Mouse (Mus musculus): ENCODE measurements around the gene Pigf.

Pigf gene

DNA sequence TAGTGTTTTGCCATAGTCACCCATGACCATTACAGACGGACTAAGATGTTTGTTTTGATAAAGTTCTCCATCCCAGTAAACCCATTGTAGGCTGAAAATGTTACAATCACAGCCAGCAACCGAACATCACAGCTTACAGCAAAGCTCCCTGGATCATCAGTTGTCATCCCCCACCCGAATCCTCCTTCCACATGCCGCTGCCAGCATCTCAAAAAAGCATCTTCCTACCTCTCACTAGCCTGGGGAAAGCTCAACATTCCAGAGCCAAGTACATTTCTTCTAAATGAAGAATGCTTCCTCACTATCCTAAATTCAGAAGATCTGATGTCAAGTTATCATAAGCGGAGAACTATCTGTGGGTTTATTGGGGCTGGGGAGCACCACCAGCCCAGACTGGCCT lies 13.3 kb upstream of the Pigf start:
- intact Hi-C loops (cut with DNase I): loop anchor here (5.0 kb wide), 1 partner anchor 534 kb away; no protein-coding TSS in a partner anchor

DNA sequence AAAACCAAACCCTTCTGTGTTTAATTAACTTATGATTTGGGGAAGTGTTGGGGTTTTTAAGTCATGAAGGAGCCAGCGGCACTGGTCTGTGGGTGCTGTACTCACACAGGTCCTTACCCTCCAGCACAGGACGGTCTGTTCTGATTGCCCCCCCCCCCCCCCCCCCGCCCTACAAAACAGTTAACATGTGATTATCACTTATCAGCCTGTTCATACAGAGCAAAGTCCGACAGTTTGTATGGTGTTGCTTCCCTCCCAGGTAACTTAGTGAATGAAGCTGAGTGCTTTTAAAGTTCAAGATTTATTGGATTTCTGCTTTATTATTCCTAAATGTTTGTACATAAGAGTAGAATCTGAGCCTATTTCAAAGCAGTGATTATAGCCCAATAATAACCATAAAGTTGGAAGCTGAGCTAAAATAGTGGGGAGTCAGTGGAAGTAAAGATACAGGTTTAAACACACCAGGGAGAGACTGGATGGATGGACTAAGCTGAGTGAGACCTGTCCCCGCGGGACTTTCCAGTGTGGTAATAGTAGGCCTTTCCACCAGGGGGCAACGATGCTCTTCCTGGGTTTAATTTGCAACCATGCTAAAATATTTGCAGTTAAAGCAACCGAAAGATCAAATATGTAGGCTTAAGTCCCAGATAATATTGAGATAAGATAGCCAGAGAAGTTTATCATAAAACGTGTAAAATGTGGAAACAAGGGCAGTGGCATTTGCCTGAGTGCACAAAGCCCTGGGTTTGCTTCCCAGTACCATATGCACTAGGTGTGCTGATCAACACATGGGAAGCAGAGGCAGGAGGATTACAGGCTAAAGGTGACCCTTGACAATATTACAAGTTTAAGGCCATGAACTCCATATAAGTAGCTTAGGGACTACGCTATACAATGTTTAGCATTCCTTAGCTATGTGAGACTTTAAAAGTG lies 11.2 kb upstream of the Pigf start:
- intact Hi-C loops (cut with DNase I): loop anchor here (2.0 to 5.0 kb wide), 2 partner anchors 212 to 536 kb away; no protein-coding TSS in a partner anchor

DNA sequence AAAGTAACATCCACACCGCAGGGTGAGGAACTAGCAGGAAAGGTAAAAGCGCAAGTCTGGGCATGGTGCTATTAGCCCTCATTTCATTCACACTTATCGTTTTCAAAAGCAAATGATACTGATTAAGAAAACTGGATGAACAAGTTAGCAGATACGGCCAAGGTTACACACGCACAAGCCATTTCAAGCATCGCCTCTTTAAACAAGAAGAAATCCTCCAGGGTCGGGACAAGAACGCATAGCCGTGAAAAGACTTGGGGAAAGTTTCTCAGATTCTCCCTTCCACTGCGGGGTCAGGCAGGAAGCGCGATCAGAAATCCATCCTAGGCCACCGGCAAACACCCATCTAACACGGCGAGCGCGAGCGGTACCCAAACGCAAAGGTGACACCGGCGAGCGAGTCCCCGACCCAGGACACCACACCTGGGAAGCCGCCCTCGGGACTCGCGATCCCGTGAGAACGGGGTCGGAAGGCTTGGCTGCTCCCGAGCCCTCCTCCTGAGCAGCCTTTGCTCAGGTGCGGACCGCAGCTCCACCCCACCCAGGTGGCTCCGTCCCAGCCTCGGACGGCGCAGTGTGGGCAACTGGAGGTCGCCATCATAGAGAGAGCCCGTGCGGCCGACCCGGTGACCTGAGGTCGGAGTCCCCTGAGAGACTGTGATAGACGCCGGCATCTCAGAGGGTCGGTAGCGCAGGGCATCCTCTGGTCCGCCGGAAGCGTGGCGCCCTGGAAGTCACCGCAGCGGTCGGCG lies 539 bp downstream of the Pigf start:
- intact Hi-C loops (cut with DNase I): loop anchor here (5.0 kb wide), 1 partner anchor 52 kb away; no protein-coding TSS in a partner anchor

DNA sequence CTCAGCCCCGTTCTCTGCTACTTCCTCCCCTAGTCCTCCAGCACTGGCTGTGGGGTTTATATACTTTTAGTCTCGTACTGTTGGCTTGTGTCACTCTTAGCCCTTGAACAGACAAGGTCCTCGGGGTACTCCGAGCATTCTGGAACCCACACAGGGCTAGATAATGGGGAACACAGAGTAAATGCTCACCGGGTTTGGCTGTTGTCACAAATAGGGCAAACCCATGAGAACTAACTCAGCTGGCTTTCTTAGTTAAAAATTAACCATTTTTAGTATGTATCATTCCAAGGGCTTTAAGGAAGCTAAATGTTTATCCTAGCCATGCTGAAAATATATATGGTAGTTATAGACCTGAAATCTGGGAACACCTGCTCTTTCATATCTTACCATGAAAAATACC lies 5.5 kb downstream of the Pigf start:
- intact Hi-C loops (cut with DNase I): loop anchor here (5.0 kb wide), 1 partner anchor 47 kb away; no protein-coding TSS in a partner anchor

GRCm38 (mm10) chr17:87011301-87012019 lies 13.7 kb downstream of the Pigf start:
- intact Hi-C loops (cut with DNase I): no loop called here

- intact Hi-C loops (cut with DNase I): no loop called here
Measured at GRCm38 (mm10) chr17:87008950-87009349, 16.3 kb downstream of the Pigf start.

- intact Hi-C loops (cut with DNase I): no loop called here
Measured at GRCm38 (mm10) chr17:86997323-86997722, 27.9 kb downstream of the Pigf start.

GRCm38 (mm10) chr17:86991306-86991705 lies 33.9 kb downstream of the Pigf start:
- intact Hi-C loops (cut with DNase I): no loop called here

- intact Hi-C loops (cut with DNase I): no loop called here
Measured at GRCm38 (mm10) chr17:86988601-86989184, 36.5 kb downstream of the Pigf start.

DNA sequence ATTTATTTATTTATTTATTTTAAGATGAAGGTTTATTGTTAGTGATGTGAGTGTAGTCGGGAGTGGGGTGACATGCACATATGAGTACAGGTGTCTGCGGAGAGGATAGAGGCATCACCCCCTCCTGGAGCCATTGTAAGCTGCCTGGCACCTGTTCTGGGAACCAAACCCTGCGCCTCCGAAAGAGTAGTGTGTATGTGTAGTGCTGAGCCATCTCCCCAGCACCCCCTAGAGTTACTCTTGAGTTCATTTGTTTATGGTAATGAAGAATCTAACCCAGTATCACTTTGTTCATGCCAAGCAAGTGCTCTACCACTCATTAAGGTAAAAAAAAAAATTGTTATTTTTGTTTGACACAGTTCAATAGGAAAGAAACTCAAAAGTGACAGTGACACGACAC lies 37.0 kb downstream of the Pigf start:
- intact Hi-C loops (cut with DNase I): no loop called here

GRCm38 (mm10) chr17:86986449-86987138 lies 38.6 kb downstream of the Pigf start:
- intact Hi-C loops (cut with DNase I): no loop called here

- intact Hi-C loops (cut with DNase I): no loop called here
Measured at GRCm38 (mm10) chr17:86982497-86982896, 42.7 kb downstream of the Pigf start.

DNA sequence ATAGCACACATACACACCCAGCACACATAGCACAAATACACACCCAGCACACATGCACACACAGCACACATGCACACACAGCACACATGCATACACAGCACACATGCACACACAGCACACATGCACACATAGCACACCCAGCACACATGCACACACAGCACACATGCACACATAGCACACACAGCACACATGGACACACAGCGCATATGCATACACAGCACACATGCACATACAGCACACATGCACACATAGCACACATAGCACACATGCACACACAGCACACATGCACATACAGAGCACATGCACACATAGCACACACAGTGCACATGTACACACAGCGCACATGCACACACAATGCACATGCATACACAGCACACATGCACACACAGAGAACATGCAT lies 43.5 kb downstream of the Pigf start:
- intact Hi-C loops (cut with DNase I): no loop called here

- intact Hi-C loops (cut with DNase I): no loop called here
Measured at GRCm38 (mm10) chr17:86981205-86981604, 44.0 kb downstream of the Pigf start.

DNA sequence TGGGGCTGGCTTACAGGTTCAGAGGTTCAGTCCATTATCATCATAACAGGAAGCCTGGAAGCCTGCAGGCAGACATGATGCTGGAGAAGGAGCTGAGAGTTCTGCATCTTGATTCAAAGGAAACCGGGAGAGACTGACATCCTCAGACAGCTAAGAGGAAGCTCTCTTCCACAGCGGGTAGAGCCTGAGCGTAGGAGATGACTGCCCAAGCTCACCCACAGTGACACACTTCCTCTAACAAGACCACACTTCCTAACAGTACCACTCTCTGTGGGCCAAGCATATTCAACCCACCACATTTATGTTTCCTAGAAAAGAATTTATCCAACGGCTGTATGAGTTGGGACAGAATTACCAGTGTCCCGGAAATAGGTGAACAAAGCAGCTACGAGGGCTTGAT lies 46.7 kb downstream of the Pigf start:
- intact Hi-C loops (cut with DNase I): no loop called here

- intact Hi-C loops (cut with DNase I): no loop called here
Measured at GRCm38 (mm10) chr17:86976387-86976786, 48.8 kb downstream of the Pigf start.

DNA sequence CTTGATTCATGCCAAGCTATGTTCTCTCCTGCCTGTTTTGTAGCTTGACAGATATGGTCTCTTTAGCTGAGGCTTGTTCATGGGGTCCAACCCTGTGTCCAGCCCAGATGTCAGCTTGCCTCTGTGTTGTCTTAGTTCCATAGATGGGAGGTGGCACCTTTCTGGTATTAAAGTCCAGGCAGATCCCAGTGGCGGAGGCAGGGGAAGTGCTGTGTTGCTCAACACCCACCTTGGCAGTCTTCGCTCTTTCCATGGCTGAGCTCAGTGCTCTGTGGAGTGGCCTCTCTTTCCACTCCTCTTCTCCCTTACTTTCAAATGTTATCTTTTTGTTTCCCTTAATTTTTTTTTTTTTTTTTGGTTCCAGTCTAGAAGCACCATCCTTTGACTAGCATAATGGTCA lies 52.1 kb downstream of the Pigf start:
- intact Hi-C loops (cut with DNase I): loop anchor here (5.0 kb wide), 1 partner anchor 49 kb away; no protein-coding TSS in a partner anchor

DNA sequence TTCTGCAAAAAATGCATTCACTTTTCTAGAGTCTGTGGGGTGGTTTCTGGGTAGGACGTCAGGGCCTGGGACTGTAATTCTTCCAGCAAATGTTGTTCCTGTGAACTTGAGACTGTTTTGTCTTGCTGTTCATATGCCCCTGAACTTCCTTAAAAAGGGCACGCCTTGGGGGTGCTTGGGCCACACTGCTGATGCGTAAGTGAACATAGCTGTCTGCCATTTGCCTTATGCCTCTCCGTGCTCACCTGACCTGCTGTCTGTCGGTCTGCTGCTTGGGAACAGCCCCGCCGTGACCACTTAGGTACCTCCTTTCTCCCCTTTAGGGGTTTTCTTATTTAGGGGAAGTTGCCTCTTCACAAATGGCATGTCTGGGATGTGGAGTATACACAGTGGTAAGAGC lies 53.3 kb downstream of the Pigf start:
- intact Hi-C loops (cut with DNase I): loop anchor here (5.0 kb wide), 1 partner anchor 50 kb away; no protein-coding TSS in a partner anchor

DNA sequence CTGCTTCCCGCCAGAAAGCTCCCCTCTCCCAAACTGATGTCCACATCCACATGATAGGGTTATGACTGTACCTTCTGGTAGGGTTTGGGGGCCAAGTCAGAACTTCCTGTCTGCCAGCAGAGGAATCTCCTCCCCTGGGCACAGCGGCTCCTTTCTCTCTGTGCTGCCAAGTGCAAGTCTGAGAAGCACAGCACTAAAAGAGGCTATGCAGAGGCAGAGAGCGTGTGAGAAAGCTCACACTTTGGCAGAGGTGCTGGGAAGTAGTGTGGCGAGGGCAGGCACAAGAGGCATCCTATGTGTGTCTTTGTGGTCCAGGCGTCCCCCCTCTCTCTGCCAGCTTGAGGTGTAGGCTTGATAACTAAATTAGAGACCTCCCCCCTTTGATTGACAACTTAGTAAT lies 54.2 kb downstream of the Pigf start:
- intact Hi-C loops (cut with DNase I): loop anchor here (5.0 kb wide), 1 partner anchor 51 kb away; no protein-coding TSS in a partner anchor

All from adrenal gland (tissue).